Mouse (Mus musculus) frontal cortex, postnatal 14 days (tissue): ENCODE data around the gene Tigd3.
A peak's percentile ranks its signal among the peaks of the same experiment; 100 is the strongest.

ENCODE experiments used
- DNase-seq, 2 experiments: peaks; one replicate each; pipeline ENCODE4 v3.0.0; 2022; ENCODE audit warnings: low spot score in 2 of 2

Gene Tigd3

DNA sequence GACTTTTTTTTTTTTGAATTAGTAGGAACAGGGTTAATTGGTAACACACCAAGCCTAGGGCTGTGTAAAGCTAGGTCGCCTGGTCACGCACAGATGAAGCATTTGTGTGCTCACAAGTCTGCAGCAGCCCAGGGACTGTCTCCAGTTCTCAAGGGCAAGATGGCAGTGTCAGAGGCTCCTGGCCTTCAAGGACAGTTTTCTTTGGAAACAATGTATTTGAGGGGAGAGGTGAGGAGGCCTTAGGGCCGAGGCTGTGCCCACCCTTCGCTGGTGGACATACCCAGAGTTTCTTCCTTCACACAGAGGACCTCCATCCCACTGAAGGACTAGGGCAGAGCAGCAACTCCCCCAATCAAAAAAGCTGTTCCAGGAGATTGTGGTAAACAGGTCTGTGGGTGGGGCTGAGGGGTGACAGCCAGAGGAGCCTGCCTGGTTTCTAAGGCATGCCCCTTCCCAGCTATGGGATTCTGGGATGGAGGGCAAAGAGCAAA lies 46.6 kb downstream of the Tigd3 start:
- no peak for DNase-seq

GRCm38 (mm10) chr19:5846557-5847305 lies 47.2 kb downstream of the Tigd3 start:
- peak; percentile 79 to 89 for DNase-seq

DNA sequence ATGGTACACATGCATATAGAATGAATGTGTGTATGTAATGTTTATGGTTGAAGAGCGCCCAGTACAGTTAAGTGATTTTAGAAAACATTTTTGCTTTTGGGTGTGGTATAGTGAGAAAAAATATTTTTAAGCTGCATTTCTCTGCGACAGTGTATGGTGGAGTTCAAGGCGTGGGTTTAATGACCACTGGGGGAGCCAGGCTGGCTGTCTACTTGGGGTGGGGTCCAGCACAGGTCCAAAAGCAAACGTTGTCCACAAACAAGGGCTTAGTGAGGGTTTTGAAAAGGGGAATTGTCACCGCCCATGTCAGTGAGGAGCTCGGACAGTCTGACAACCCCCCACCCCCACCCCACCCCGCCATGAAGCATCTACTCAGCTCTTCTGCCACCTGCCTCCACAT lies 47.8 kb downstream of the Tigd3 start:
- DNase-seq, result peak in 1 of 2 experiments; percentile 40

DNA sequence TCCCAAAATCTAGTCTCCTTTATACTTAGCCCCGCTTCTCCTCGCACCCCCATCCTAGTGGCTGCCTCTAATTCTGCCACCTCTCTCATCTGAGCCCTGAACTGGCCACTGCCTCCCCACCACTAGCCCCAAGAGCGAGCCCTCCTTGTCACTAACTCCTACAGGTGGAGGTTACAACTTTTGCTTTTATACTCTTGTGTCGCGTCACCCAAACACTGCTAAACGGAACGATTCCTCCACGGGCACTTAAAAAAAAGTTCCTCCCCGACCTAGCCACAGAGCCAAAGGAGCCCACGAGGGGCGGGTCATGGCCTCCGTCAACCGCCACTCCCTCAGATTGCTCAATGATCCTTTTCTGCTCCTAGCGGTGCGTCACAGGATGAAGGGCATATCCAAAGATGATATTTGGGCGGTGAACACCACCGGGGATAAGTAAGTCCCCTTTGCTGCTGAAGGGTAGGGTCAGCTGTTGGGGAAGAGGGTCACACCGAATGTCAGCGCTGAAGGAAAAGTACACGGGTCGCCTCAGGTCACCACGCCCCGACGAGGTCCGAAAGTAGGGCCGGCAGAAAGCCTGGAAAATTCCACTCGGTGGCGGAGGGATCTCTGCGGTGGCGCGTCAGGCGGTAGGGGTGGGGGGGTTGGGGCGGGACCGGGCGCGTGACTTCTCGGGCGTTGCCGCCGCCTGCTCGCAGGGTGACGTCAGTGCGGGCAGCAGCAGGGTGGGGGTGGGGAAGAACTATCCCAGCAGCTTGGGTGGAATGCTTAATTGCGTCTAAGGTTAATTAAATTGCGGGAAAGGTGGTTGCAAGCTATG lies 48.4 kb downstream of the Tigd3 start:
- DNase-seq, result peak; percentile 86

GRCm38 (mm10) chr19:5844831-5845318 lies 49.1 kb downstream of the Tigd3 start:
- peak in 1 of 2 experiments; percentile 31 for DNase-seq

DNA sequence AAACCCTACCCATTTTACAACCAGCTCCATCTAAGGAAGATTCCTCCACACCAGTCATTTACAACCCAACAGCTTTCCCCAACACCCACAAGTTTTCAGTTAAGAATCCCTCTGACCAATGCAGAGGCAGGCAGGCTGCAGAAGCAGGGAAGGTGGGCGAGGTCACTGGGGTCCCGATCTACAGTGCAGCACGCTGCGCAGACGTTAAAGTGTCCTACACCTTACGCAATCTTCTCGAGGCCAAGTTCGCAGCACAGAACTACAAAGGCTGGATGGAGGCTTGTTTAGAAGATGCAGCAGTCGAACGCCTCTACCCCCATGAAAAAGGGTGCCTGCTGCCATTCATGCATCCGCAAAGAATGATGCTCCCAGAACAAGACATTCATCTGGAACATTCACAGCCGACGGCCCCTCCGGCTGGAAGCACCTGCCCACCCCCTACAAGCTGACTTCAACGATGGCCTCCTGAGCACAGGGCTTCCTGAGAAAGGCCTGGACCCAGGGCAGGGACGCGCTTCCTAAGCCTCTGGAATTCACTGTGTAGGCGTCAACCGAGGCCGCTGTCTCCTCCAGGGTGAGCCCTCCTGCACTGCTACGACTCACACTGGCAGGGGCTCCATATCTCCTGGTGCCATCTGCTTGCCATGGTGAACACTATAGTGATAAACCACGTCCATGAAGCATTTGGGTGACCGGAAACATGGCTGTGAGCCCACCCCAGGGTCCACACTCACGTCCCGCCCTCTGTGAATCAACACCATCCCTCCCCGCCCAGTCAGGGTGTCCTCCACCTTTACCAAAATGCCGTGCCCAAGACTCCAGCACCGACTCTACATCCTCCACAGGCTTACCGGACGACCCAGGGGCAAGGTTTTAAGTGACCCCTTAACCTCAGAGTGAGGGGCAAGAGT lies 49.9 kb downstream of the Tigd3 start:
- no peak for DNase-seq

- DNase-seq, result no peak
Measured at GRCm38 (mm10) chr19:5842785-5843730, 50.9 kb downstream of the Tigd3 start.

GRCm38 (mm10) chr19:5841999-5842784 lies 51.8 kb downstream of the Tigd3 start:
- DNase-seq, result no peak

DNA sequence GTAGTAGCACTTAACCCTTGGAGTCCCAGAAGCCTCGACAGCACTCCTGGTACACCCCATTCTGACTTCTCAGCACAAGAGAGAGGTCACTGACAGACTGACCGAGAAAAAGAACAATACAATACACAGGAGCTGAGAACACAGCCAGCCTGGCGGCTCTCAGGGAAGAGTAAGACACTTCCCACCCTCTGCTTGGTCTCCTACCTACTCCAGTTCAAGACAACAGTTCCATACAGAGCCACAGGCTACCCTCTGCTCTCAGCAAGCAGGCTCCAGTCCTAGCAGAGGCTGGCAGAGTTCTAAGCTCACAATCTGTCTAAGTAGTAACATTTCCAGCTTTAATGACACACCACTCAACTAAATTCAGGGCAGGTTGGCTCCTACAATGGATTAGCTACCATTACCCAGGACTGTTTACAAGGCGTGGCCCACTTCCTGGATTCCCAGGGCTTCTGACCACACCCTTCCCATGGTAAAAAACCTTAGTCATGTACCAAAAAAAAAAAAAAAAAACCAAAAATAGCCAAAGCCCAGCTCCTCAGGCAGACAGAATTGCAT lies 52.5 kb downstream of the Tigd3 start:
- DNase-seq, result no peak
